Mouse (Mus musculus) mature B cell (primary cell): ENCODE results near the gene Trir.

Experiments used
- in situ Hi-C: fragments of 300-500 bp; cut with MboI; formaldehyde crosslinking; loops from 2 replicates; pipeline ENCODE4 v1.14.3; 2019

The Trir gene

DNA sequence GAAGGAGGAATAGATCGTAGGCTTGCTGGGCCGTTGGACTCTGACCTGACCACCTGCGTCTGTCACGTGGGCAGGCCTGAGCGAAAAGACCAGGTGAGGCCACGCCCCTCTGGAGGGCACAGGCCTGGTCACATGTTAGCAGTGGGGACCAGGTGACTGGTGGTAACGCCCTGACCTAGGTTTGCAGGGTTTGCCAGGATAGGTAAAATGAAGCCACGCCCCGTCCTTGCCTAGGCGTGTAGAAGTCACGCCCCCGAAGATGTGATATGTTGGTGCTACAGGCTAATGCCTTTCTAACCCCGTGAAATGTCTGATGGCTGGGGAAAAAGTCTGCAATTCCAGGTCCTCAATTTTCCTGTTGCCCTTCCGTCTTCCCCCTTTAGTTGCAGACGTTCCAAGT, 35.8 kb upstream of the Trir start:
- in situ Hi-C loops: no loop called here

GRCm38 (mm10) chr8:84994375-84994774, 32.2 kb upstream of the Trir start:
- in situ Hi-C loops: no loop called here

- in situ Hi-C loops: no loop called here
These were observed 30.9 kb upstream of the Trir start for GRCm38 (mm10) chr8:84995680-84996079.

- in situ Hi-C loops: no loop called here
These were observed 29.6 kb upstream of the Trir start for GRCm38 (mm10) chr8:84996978-84997377.

GRCm38 (mm10) chr8:84997649-84998295, 28.9 kb upstream of the Trir start:
- in situ Hi-C loops: no loop called here

GRCm38 (mm10) chr8:85007686-85008085, 18.9 kb upstream of the Trir start:
- in situ Hi-C loops: no loop called here

DNA sequence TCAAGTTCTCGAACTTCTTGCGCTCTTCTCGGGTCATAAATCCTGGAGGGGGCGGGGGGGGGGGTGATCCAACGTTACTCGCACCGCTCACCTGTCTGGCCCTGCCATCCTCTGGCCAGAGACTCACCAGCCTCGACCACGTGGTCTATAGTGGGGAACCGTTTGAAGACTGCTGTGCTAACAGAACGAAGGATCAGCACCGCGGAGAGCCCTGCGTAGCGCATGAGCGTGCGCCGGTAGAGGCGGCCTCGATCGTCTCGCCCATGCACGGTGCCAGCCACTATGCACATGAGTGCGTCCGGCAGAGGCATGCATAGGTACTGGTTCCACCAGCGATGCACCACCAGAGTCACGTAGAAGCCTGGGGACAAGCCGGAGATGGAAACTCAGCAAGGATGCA, 15.4 kb upstream of the Trir start:
- in situ Hi-C loops: no loop called here

GRCm38 (mm10) chr8:85013230-85013840, 13.3 kb upstream of the Trir start:
- in situ Hi-C loops: no loop called here

DNA sequence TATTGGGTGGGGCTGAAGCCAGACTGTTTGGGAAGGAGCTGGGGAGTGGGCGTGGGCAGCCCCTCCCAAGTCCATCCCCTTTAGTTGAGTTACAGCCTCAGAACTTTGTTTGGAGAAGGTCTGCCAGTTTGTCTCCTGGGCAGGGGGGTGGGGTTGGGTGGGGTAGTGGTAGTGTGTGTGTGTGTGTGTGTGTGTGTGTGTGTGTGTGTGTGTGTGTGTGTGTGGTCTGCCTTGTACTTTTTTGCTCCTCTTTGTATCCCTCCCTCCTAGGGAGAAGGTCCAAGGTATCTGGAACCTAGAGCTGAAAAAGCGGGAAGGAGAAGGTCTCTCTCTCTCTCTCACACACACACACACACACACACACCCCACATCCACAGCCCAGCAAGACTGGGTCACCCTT, 12.2 kb upstream of the Trir start, which contains the start of gene Best2:
Gene Best2, minus strand, starts transcription at position 101 of the 400 bp plus-strand sequence.
- in situ Hi-C loops: no loop called here

GRCm38 (mm10) chr8:85016724-85017123, 9.9 kb upstream of the Trir start:
- in situ Hi-C loops: no loop called here

- in situ Hi-C loops: no loop called here
These were observed 9.4 kb upstream of the Trir start for GRCm38 (mm10) chr8:85017209-85017608.

- in situ Hi-C loops: no loop called here
These were observed 5.0 kb upstream of the Trir start for GRCm38 (mm10) chr8:85021514-85022055.

DNA sequence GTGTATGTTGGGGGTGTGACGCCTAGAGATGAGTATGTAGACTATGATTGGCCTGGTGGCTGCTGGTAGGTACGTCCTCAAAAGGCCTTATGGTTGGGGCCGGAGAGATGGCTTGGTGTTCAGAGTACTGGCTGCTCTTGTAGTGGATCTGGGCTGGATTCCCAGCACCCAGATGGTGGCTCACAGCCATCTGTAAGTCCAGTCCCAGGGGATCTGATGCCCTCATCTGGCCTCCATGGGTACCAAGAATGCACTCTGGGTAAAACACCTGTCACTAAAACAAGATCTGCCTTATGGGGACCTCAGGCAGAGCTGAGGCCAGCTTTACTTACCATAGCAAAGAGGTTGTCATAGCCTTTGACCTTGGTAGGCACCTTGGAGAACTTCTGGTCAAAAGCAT, 2.8 kb upstream of the Trir start:
- in situ Hi-C loops: no loop called here

- in situ Hi-C loops: no loop called here
These were observed 1.3 kb upstream of the Trir start, which contains the start of gene Asna1 for GRCm38 (mm10) chr8:85025098-85025932. Asna1 (minus strand) TSS chr8:85025281.

- in situ Hi-C loops: no loop called here
These were observed 863 bp downstream of the Trir start for GRCm38 (mm10) chr8:85027516-85027855.

GRCm38 (mm10) chr8:85027922-85028321, 1.3 kb downstream of the Trir start:
- in situ Hi-C loops: no loop called here

GRCm38 (mm10) chr8:85029271-85029670, 2.6 kb downstream of the Trir start:
- in situ Hi-C loops: no loop called here

DNA sequence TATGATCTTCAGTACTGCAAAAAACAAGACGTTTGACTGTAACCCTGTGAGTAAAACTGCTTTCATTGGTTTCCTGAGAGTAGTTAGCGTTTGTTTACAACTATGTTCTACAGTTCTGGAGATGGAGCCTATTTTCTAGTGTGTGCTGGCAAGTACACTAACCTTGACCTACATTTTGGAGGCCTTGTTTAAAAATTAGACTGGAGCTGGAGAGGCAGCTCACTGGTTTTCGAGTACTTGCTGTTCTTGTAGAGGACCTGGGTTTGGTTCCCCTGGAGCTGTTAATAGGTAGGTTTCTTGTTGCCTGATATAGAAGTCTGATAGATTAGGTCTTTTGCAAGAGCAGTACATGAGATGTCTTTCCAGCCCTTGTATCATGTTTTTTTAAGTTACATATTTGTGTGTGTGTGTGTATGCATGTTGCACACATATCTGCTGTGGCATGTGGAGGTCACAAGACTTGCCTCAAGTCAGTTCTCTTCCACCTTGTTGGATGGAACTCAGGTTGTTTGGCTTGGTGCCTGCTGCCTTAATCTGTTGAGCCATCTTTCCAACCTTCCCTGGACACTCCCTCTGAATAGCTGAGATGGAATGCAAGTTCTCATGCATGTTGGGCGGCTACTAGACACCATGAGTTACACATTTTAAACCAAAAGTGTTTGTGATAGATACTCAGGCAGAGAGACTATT, 6.1 kb downstream of the Trir start:
- in situ Hi-C loops: no loop called here

DNA sequence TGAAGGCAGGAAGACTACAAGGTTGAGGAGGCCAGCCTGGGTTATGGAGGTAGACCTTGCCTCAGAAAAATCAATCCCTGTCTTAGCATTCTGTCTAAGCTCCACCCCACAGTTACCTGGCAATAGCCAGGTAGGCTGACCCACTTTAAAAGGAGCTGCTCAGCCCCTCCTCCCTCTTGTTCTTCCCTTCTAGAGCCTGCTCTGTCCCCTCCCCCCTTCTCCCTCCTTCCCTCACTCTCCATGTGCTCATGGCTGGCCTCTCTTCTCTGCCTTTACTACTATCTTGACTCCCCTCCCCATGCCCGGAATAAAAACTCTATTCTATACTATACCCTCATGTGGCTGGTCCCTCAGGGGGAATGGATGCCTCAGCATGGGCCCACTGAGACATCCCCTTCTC, 7.2 kb downstream of the Trir start:
- in situ Hi-C loops: no loop called here

GRCm38 (mm10) chr8:85034764-85035163, 8.1 kb downstream of the Trir start:
- in situ Hi-C loops: no loop called here

GRCm38 (mm10) chr8:85035165-85035727, 8.6 kb downstream of the Trir start:
- in situ Hi-C loops: no loop called here
